Mouse (Mus musculus) limb, embryonic 14.5 days (tissue): ENCODE measurements around the gene Gm28778. TPM values are rescaled to one million over a fixed set of nuclear protein-coding genes. Genes with fewer than 3 reads are reported as not detected.

Source experiments
- ATAC-seq: fragments of 200-750 bp; cut with Nextera tagmentation; 2 replicates; pipeline ENCODE4 v1.8.0; 2017; ENCODE audit warnings: low read depth, moderate number of reproducible peaks, moderate TSS enrichment; ENCODE audit not compliant: low FRiP score
- DNase-seq: peaks from one replicate; pipeline ENCODE4 v3.0.0-alpha.2; 2015; ENCODE audit warnings: low spot score
- H3K27ac ChIP-seq: fragments of 300-500 bp; sonication (generic); replicated peaks from 2 replicates; pipeline ENCODE4 v1.5.1; 2014; ENCODE audit warnings: low read depth, mild to moderate bottlenecking, low read length, moderate library complexity, mixed read lengths
- H3K27me3 ChIP-seq: fragments of 300-500 bp; sonication (generic); 2 replicates; pipeline ENCODE4 v1.6.1; 2014; ENCODE audit warnings: low read length, mixed read lengths; ENCODE audit not compliant: control insufficient read depth, insufficient read depth
- H3K36me3 ChIP-seq: fragments of 300-500 bp; sonication (generic); 2 replicates; pipeline ENCODE4 v1.6.1; 2014; ENCODE audit warnings: mild to moderate bottlenecking, low read length, moderate library complexity, mixed read lengths; ENCODE audit not compliant: control insufficient read depth, insufficient read depth
- H3K4me1 ChIP-seq: fragments of 300-500 bp; sonication (generic); 2 replicates; pipeline ENCODE4 v1.6.1; 2014; ENCODE audit warnings: antibody characterized with exemption, low read length, mixed read lengths; ENCODE audit not compliant: control insufficient read depth, insufficient read depth
- H3K4me2 ChIP-seq: fragments of 300-500 bp; sonication (generic); replicated peaks from 2 replicates; pipeline ENCODE4 v1.6.1; 2014; ENCODE audit warnings: low read depth, mild to moderate bottlenecking, low read length, moderate library complexity; ENCODE audit not compliant: severe bottlenecking
- H3K4me3 ChIP-seq: fragments of 300-500 bp; sonication (generic); replicated peaks from 2 replicates; pipeline ENCODE4 v1.5.1; 2014; ENCODE audit warnings: low read length
- H3K9ac ChIP-seq: fragments of 300-500 bp; sonication (generic); 2 replicates; pipeline ENCODE4 v1.6.1; 2014; ENCODE audit warnings: mild to moderate bottlenecking, low read depth, low read length, moderate library complexity; ENCODE audit not compliant: severe bottlenecking
- H3K9me3 ChIP-seq: fragments of 300-500 bp; sonication (generic); 2 replicates; pipeline ENCODE4 v1.6.1; 2016; ENCODE audit warnings: low read length; ENCODE audit not compliant: control insufficient read depth
- POLR2A ChIP-seq: fragments of 200-500 bp; IDR thresholded peaks from 2 replicates; pipeline ENCODE4 v1.8.0; 2012; ENCODE audit warnings: inconsistent platforms, mild to moderate bottlenecking, moderate library complexity, borderline replicate concordance; ENCODE audit not compliant: insufficient read depth, insufficient read length; ENCODE audit errors: extremely low read depth
- WGBS: fragments of 180-500 bp; shearing (Covaris S2); extraction: QIAGEN DNeasy Blood & Tissue Kit; methylation state at CpG from one replicate; pipeline ENCODE4 v1.1.7; 2014; 5-methylcytosine and 5-hydroxymethylcytosine counted together
- polyA plus RNA-seq, 2 experiments: library from polyadenylated mRNA; depleted of rRNA in 1 of 2; stranded (reverse) in 1 of 2; unstranded in 1 of 2; fragments of >200 nt; fragmentation: Nextera tagmentation in 1 of 2; extraction: Ambion mirVana in 1 of 2; gene quantifications; 2 replicates each; pipeline versions ENCODE4 v1.2.1 to v1.2.3; 2012 to 2014

Gene Gm28778
- polyA plus RNA-seq, 2 experiments = 3.1 TPM; not detected in 1

GRCm38 (mm10) chr1:53352327-53353261 lies 55.7 kb downstream of the Gm28778 start, which contains the start of the genes Asdurf, Gm28551 and Asnsd1:
TSS of gene Asdurf (minus strand) at chr1:53352619.
TSS of gene Gm28551 (minus strand) at chr1:53352667.
TSS of gene Asnsd1 (minus strand) at chr1:53352752.
- H3K9me3 ChIP-seq = no peaks in the 10 kb centered on the region
- H3K9ac ChIP-seq = peak within 1 kb of the TSS; percentile 87
- under 1% methylated on average over 37 of the region's 44 CpGs for WGBS
- H3K27ac ChIP-seq = peak within 1 kb of the TSS; percentile 83
- peak within 1 kb of the TSS; percentile 56 for H3K4me2 ChIP-seq
- peaks cover 6% of the 10 kb centered on the region for H3K4me1 ChIP-seq
- peak; percentile 86; the same call in 1 of the 2 replicates for TF ChIP-seq POLR2A
- no peaks in the 10 kb centered on the region for H3K27me3 ChIP-seq
- DNase-seq = peak; percentile 97
- peak within 1 kb of the TSS; percentile 83 for H3K4me3 ChIP-seq
- peaks cover 15% of the 10 kb centered on the region for H3K36me3 ChIP-seq
- peak; percentile 100 for ATAC-seq

GRCm38 (mm10) chr1:53358988-53359387 lies 62.1 kb downstream of the Gm28778 start:
- Histone ChIP-seq H3K9ac (no peak overlapping the region), H3K27me3 (no peaks in the 10 kb centered on the region), H3K27ac (no peak overlapping the region), H3K4me1 (no peaks in the 10 kb centered on the region), H3K4me2 (no peak overlapping the region), H3K9me3 (no peaks in the 10 kb centered on the region), H3K36me3 (no peaks in the 10 kb centered on the region), H3K4me3 (no peak overlapping the region)
- no peak for TF ChIP-seq POLR2A
- no peak for ATAC-seq
- DNase-seq = no peak

Other genes with a start within 250 kb of the Gm28778 start
- gene Mstn, start 235.5 kb upstream of the Gm28778 start, polyA plus RNA-seq (2012; rRNA removed) = 8.6 and 9.2 TPM in 2 replicates
- gene Mstn, start 235.5 kb upstream of the Gm28778 start, polyA plus RNA-seq (2014; fragmentation: Nextera tagmentation; extraction: Ambion mirVana) = 15.0 and 20.4 TPM in 2 replicates
- gene 1700019A02Rik, start 109.5 kb upstream of the Gm28778 start, polyA plus RNA-seq (2012; rRNA removed) = 0.14 and 0.17 TPM in 2 replicates
- not detected in 2 replicates for gene 1700019A02Rik, start 109.5 kb upstream of the Gm28778 start, polyA plus RNA-seq (2014; fragmentation: Nextera tagmentation; extraction: Ambion mirVana)
- gene Pms1, start 93 bp upstream of the Gm28778 start, polyA plus RNA-seq (2012; rRNA removed) = 5.9 and 8.5 TPM in 2 replicates
- 18.3 and 19.7 TPM in 2 replicates for gene Pms1, start 93 bp upstream of the Gm28778 start, polyA plus RNA-seq (2014; fragmentation: Nextera tagmentation; extraction: Ambion mirVana)
- gene Ormdl1, start within 50 bp of the Gm28778 start, polyA plus RNA-seq (2012; rRNA removed) = 21.2 and 21.9 TPM in 2 replicates
- 37.4 and 42.9 TPM in 2 replicates for gene Ormdl1, start within 50 bp of the Gm28778 start, polyA plus RNA-seq (2014; fragmentation: Nextera tagmentation; extraction: Ambion mirVana)
- 13.6 and 16.0 TPM in 2 replicates for gene Osgepl1, start 16.5 kb downstream of the Gm28778 start, polyA plus RNA-seq (2012; rRNA removed)
- gene Osgepl1, start 16.5 kb downstream of the Gm28778 start, polyA plus RNA-seq (2014; fragmentation: Nextera tagmentation; extraction: Ambion mirVana) = 17.6 and 19.1 TPM in 2 replicates
- not detected in 2 replicates for gene Asdurf, start 55.5 kb downstream of the Gm28778 start, polyA plus RNA-seq (2012; rRNA removed)
- 5.6 and 13.8 TPM in 2 replicates for gene Asdurf, start 55.5 kb downstream of the Gm28778 start, polyA plus RNA-seq (2014; fragmentation: Nextera tagmentation; extraction: Ambion mirVana)
- gene Gm28551, start 55.6 kb downstream of the Gm28778 start, polyA plus RNA-seq (2012; rRNA removed) = 0.23 and 0.47 TPM in 2 replicates
- gene Gm28551, start 55.6 kb downstream of the Gm28778 start, polyA plus RNA-seq (2014; fragmentation: Nextera tagmentation; extraction: Ambion mirVana) = 1.1 TPM in 2 replicates
- 28.3 and 38.3 TPM in 2 replicates for gene Asnsd1, start 55.6 kb downstream of the Gm28778 start, polyA plus RNA-seq (2012; rRNA removed)
- 78.9 and 84.2 TPM in 2 replicates for gene Asnsd1, start 55.6 kb downstream of the Gm28778 start, polyA plus RNA-seq (2014; fragmentation: Nextera tagmentation; extraction: Ambion mirVana)